Mouse (Mus musculus) naive thymus-derived CD4-positive, alpha-beta T cell, adult 2 months (primary cell): Measurements from ENCODE around the gene Ddb1.
A peak's percentile ranks its signal among the peaks of the same experiment; 100 is the strongest.

Experiments used
- DNase-seq: peaks from one replicate; pipeline ENCODE4 v3.0.0-alpha.2; 2011; ENCODE audit warnings: low read depth

Gene Ddb1

DNA sequence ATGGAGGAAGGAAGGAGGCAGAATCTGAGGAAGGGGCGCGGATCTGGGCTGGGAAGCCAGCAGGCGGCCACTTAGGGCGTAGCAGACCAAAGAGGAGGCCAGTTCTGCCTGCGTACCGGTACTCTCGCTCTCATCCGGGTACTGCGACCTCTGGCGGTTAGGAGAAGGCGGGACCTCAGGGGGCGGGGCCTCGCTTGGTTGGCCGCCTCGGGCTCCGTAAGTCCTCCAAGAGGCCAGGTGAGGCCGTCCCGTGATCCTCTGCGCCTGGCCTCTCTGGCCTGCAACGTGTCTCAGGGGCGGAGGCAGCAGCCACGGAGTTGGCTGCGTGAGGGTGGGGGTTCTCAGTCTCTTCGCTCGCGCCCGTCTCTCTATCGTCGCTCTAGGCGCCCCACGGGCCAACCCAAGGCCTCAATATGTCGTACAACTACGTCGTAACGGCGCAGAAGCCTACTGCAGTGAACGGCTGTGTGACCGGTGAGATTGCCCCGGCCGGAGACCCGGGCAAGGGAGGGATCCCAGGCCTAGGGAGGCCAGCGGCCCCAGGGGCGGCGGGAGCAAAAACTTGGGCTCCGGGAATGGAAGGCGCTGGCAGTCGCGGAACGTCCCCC is at the start of gene Ddb1, which contains the start of gene Tkfc:
Gene Ddb1, plus strand, starts transcription at position 35 of the 608 bp plus-strand sequence.
Gene Tkfc, minus strand, starts transcription at position 362 of the 608 bp plus-strand sequence.
- DNase-seq, result peak; percentile 99

DNA sequence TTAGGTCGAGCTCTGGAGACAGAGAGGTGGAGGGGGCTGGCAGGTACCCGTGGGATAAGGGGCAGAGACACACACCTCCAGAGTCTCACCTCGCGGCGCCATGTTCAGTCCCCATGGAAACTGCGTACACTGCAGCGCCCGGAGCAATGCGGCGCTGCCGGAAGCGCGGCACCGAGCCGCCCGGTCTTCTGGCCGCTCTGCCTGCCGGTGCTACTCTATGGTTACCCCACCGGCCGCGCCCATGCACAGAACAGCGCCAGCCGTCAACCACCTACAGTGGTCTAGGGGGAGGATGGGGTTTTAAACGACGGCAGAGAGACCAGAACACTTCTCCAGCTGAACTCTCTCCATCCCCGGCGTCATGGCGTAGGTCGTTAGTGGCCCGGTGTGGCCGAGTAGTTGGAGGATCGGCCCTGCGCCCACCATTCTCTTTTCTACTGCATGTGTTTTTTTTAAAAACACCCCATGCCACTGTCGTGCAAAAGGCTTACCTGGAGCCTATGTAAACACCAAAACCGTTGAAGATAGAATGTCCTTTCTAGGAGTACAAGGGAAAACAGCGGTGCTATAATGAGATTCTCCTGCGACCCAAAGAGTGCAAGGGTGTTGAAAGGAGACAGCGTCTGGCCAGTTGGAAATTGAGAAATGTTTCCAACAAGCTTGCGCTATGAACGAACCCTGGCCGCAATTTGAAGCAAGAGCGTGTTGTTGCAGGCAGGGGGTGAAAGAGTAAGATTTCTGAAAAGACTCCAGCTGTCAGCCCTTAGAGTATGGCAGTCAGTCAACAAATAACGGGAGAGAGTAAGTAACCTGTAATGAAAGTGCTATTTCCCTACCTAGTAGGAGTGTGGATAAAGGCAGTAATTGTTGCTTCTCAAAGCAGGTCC is 49.3 kb upstream of the Ddb1 start, which contains the start of gene Tmem216:
Gene Tmem216, minus strand, starts transcription at position 615 of the 887 bp plus-strand sequence.
- DNase-seq, result peak; percentile 85

DNA sequence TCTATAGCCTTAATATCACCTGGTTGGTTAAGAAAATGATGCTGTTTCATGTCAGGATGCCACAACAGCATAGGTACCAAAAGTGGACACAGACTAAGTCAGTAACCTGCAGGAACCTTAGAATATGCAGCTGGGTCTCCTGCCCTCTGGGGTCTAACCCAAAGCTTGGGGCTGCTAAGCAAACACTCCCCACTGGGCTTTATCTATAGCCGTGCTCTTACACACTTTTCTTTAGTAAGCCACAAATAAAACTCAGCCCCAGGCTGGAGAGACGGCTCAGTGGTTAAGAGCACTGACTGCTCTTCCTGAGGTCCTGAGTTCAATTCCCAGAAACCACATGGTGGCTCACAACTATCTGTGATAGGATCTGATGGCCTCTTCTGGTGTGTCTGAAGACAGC is 48.1 kb upstream of the Ddb1 start:
- DNase-seq, result no peak

DNA sequence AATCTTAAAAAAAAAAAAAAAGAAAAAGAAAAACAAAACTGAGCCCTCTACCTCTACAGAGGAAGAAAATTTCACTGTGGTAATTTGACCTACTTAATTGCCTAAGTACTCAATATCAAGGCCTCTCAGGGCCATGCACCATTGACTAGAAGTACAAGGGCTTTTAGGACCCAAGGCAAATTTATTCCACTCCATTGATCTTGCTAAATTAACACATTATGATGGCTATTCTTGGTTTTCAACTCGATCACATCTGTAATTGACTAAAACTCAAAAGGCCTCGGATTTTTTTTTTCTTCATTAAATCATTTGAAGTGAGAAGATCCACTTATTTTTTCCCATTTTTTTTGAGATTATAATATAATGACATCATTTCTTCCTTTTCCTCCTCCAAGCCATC is 47.7 kb upstream of the Ddb1 start:
- no peak for DNase-seq

DNA sequence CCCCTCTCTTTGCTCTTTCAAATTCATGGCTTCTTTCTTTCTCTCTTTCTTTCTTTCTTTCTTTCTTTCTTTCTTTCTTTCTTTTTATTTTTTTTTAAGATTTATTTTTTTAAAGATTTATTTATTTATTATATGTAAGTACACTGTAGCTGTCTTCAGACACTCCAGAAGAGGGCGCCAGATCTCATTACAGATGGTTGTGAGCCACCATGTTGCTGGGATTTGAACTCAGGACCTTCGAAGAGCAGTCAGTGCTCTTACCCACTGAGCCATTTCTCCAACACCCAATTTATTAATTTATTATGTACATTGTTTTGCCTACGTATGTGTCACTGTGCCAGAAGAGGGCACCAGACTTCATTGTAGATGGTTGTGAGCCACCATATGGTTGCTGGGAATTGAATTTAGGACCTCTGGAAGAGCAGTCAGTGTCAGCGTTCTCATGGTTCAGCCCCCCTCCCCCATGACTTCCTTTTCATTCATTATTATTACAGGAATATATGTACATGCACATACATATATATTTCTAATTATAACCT is 47.2 kb upstream of the Ddb1 start:
- DNase-seq, result peak; percentile 27

DNA sequence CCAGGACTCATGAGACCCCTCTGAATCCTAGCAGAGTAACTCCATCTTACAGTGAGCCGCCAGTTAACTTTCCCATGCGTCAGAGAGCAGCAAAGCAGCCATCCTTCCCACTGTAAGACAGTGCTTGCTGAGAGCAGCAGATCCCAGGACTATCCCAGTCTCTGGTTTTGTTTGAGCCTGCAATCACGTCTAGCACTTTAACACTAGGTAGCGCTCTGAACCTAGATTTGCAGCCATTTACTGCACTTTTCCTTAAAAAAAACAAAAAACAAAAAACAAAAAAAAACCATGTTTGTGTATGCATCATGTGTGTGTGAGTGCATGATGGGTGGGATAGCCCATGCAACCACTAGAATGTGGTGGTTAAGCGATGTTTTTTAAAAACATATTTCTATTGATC is 45.0 kb upstream of the Ddb1 start:
- no peak for DNase-seq

DNA sequence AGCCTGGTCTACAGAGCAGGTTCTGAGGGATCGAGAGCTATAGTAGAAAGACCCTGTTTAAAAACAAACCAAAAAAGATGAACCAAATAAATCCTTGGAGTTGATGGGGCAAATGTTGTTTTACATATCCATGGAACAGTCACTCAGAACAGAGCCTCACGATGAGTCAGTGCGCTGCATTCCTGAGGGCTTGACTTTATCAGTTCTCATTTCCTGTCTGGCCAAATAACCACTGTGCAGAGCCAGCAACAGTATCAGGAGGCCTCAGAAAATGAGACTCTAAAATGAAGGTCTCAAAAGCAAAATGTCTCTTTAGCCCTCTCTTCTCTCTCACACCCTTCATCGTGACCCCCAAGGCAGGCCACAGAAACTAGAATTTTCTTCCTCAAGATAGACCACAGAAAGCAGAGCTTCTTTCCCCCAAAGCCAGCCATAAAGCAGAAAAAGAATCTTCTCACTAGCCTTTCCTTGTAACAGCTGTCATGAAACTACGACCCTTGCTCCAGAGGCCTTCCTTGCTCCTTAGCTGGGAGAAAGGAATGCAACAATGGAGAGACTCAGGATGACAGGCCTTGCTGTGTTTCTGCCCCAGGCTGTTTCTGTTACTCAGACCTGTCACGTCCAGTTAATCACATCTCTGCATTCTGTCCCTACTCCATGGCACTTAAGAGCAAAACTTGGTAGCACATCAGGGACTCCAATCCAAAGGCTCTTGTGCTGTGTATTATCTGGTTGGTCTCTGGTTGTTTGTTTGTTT is 43.4 kb upstream of the Ddb1 start:
- no peak for DNase-seq

DNA sequence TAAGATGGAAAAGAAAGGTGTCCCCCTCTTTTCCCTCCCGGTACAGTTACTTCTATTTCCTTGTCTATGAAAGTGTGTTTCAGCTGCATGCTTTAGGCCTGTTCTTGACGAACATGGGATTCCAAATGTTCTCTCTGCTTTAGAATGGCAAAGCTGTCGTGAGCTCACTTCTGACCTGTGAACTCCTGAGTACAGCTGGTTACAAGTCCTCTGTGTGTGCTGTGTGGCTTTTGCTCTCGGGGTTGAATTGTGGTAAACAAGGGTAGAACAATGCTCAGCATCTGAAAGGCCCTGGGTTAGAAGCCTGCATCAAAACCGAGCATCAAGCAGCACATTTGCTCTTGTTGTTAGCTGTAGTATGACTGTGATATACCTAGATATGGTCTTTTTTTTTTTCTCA is 42.8 kb upstream of the Ddb1 start:
- DNase-seq, result no peak

DNA sequence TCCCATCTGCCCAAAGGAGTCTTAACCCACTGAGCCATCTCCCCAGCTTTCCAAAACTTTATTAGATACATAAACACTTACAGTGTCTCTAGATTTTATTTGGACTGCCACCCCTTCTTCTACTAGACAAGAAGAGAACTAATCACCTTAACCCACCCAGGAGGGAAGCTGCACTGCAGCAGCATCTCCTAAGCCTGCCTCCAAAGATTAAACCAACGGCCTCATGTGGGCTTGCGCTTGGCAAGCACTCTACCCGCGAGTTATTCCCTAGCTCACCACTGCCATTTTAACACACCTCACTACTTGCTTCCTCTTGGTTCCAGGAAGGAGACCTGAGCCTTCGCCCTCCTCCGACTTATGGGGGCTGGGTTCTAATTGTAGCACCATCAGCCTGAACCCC is 40.8 kb upstream of the Ddb1 start:
- DNase-seq, result no peak

DNA sequence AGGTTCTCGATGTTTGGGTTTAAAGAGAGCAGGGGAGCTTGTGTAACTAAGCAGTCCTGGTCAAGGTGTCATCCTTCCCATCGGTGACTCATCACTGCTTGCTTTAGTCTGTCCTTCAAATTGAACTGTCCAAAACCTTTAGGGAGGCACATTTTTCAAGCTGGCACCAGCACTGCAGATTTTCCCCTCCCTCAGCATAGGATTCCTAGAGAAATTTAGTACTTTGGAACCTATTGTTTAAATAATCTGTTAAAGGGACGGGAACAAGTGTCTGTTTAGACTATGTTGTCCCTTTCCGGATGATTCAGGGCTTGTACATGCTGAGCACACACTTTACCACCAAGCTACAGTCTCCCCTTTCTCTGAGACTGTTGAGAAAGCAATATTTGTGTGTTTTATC is 39.9 kb upstream of the Ddb1 start:
- no peak for DNase-seq

DNA sequence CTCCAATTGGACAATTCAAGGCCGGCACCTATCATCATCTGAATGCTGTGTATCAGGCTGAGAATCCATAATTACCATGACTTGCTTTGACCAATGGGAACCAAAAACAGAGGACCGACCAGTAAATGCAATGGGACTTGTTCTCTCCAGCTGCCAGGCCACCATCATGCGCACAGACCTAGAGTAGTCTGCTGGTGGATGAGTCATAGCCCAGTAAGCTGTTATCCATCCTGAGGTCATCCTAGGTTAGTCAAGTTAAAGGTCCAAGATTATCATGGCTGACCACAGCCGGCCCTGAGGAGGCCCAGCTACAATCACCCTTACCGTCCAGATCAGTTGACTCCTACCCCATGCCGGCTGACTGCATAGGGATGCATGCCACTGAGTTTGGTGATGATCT is 35.5 kb upstream of the Ddb1 start:
- no peak for DNase-seq

DNA sequence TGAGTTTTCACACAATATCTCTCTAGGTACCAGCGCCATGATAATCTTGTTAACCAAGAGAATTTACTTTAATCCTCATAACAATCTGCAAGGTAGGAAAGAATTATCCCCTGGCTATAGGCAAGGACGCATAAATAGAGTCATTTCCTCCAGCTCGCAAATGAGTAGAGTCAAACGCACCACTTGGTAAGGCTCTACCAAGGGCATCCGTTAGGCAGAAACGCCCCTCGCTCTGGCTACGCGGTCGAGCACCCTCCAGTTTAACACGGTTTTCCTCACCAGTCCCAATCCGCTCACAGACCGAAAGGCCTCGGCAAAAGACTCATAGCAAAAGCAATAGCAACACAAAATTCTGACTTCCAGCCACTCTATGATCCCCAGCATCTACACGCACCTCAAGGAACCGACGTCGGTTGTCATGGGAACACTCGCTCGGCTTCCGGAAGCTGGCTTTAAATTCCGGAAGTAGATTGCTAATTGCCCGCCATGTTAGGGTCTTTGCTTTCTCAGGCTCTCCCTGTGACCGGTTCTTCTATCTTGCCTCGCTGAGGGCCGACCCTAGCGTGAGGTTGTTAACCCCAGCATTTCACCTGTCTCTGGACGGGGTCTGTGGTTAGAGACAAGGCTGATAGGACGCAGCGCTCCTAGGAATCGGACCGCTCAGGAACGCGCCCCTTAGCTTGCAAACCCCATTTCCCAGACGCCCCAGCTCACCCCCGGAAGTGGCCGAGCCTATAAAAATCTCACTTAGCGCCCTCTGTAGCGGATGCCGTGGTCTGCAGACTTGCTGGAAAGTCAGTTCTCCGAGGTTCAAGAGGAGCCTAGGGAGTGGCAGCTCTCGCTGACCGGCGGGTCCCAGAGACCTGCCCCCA is 28.2 kb upstream of the Ddb1 start, which contains the start of the genes Cyb561a3 and Tmem138:
Gene Cyb561a3, plus strand, starts transcription at position 483 of the 872 bp plus-strand sequence.
Gene Tmem138, minus strand, starts transcription at position 673 of the 872 bp plus-strand sequence.
- peak; percentile 97 for DNase-seq

DNA sequence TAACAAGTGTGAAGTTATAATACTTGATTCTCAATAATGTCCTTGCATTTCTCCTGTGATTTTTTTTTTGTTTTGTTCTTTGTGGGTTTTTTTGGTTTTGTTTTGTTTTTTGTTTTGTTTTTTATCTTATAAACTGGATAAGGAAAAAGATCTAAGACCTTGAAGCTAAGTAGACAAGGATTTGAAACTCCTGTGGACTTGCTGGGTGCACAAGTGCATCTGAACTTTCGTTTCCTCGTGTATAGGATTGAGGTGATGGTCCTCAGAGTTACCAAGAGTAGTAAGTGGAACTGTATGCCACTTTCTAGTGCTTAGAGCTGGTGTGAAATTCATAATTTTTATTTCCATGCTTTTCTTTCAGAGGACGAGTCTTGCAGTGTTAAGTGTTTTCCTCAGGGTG is 25.0 kb upstream of the Ddb1 start:
- DNase-seq, result no peak

DNA sequence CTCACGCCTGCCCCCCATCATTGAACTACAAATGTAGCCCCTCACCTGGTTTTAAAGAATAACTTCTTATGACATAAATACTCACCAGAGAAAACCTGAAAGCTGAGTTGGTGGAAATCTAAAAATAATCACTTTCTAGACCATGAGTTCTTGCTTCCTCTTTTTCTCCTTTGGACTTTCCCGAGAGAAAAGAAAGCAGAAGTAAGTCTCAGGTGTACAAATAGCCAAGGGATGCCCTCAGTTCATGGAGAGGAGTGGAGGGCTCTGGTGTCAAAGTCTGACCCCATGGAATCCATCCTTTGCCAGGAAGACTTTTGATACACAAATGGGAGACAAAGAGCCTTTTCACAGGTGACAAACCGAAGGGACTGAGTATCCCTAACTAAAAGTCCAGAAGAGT is 24.4 kb upstream of the Ddb1 start:
- no peak for DNase-seq

DNA sequence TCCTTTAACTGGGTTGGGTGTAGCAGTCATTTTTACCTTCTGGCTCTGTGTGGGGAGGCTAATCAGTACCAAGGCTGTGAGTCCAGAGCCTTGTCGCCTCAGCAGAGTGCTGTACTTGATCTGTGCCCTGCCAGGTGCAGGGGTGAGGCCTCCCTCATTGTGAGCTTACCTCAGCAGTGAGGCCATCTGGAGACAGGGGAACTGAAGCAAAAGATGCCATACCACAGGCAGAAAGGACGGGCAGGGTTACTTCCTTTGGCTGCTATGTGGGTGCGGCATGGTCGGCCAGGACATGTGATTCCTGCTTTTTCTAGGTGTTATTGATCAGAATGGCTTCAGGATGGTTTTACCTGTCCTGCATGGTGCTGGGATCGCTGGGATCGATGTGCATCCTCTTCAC is 23.1 kb upstream of the Ddb1 start:
- no peak for DNase-seq

DNA sequence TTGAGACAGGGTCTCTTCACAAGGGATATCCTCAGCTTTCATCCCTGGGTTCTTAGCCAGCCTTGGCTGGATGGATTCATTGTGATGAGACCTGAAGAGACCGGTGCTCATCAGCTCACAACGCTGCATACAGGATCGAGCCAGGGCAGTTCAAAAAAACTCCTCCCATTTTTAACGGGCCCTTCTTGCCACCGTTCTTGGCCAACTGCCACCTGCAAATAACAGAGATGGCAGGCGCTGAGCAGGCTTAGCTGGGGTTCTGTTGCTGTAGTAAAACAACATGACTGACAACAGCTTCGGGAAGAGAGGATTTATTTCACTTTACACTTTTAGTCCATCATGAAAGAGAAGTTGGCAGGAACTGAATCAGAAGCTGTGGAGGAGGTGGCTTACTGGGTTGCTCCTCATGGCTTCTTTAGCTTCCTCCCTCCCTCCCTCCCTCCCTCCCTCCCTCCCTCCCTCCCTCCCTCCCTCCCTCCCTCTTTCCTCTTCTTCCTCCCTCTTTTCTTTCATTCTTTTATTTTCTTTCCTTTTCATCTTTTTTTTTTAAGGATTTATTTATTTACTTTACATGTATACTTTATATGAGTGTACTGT is 21.5 kb upstream of the Ddb1 start:
- DNase-seq, result no peak

DNA sequence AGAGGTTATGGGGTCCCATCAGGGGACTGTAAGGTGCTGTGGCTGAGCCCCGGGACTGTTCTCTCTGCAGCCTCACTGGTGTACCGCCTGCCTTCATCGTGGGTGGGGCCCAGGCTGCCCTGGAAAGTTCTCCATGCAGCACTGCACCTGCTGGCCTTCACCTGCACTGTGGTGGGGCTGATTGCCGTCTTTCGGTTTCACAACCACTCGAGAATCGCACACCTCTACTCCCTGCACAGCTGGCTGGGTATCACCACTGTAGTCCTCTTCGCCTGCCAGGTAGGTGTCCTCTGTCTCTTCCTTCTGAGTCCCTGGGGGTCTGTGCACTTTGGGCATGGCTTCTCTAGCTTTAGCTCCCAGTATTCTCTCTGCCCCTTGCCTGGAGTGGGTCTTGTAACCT is 20.0 kb upstream of the Ddb1 start:
- DNase-seq, result no peak

DNA sequence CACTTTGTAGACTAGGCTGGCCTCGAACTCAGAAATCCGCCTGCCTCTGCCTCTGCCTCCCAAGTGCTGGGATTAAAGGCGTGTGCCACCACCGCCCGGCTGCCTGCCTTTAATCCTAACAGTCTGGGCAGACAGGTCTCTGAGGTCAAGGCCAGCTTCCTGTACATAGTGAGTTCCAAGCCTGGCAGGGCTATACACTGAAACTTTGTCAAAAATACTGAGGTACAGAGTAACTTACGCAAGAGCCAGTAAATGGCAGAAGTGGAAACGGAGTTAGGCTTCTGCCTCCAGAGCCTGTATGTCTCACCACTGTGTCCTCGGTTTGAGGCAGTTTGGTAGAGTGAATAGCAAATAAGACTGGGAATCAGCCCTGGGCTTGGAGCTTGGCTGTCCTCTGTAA is 17.9 kb upstream of the Ddb1 start:
- no peak for DNase-seq

DNA sequence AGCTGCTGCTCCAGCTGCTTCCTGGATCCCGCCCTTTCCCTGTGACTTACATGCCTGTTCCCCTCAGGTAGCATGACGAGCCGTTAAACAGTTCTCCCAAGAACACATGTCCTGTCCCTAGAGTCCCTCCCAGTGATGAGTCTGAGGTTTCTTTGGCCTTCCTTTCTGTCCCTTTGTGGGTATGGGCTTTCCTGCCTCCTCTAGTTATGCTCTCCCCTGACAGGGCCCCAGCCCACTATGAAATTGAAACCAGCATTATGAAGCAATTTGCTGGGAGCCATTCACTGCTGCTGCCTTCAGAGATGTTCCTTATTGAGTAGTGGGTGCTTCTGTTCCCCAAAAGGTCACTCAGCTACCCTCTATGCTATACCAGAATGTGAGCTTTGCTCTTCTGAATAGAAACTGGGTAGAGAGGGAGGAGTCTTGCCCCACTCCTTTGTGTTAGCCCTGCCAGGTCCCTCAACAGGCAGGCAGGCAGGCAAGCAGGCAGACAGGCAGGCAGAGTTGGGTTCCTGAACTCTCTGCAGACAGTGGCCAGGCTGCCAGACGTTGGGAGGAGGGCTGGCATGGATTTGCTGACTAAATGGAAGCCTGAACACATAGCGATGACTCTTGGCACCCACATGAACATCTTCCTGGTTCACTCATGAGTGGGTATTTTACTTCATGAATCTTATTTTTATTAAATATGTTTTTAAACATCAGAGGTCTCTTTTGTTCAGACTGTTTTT is 15.8 kb upstream of the Ddb1 start:
- no peak for DNase-seq

DNA sequence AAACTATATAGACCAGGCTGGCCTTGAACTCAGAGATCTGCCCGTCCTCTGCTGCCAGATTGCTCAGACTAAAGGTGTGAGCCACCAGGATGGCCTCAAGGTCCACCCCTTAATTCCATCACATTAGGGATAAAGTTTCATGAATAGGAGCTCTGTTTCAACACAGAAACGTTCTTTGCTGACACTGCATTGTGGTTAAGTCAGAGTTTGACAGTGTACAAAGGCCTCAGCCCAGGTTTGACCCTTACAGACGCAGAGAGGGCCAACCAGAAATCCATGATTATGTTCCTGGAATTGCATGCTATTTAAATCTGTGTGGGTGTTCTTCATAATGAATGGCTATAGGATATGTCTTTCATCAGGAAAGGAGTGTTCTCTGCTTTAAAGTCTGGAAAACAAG is 14.8 kb upstream of the Ddb1 start:
- no peak for DNase-seq
